Mouse (Mus musculus) brain, embryonic 14.5 days (tissue): ENCODE data around the gene Dhx37.

Source experiments
- CTCF ChIP-seq: fragments of 200-500 bp; IDR thresholded peaks from 2 replicates; pipeline ENCODE4 v1.5.1; 2012; ENCODE audit warnings: inconsistent platforms, mild to moderate bottlenecking, moderate library complexity, borderline replicate concordance; ENCODE audit not compliant: insufficient read depth, insufficient read length; ENCODE audit errors: extremely low read depth
- POLR2A ChIP-seq: fragments of 200-500 bp; IDR thresholded peaks from 2 replicates; pipeline ENCODE4 v1.6.1; 2012; ENCODE audit warnings: mild to moderate bottlenecking, inconsistent platforms, borderline replicate concordance; ENCODE audit not compliant: poor library complexity, insufficient read depth, insufficient read length, severe bottlenecking; ENCODE audit errors: extremely low read depth

- TF ChIP-seq CTCF (no peak), POLR2A (no peak)
Observed at GRCm38 (mm10) chr5:125402476-125402875, 31.4 kb downstream of the Dhx37 start.
